Mouse (Mus musculus): ENCODE measurements around the gene Coq10a. TPM values are rescaled to one million over a fixed set of nuclear protein-coding genes. Genes with fewer than 3 reads are reported as not detected.

Coq10a gene
- polyA plus RNA-seq, 1 experiment: 18.7 TPM

DNA sequence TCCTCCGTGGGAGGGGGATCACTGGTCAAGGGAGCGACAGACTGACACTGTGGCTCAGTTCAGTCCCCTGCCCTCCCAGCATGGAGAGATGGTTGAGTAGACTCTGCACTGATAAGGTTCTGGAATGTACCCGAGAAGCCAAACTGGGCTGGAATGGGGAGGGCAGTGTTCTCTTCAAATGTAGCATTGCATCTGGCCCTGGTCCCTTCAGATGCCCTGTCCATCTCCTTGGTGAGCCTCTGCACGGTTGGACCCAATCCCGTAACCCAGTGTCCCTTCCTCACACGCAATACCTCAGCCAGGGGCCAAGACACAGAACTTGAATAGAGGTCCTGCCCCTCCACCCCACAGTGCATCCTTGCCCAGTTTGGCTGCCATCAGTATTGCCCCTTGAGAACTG is 23.1 kb upstream of the Coq10a start:
- Histone ChIP-seq H3K9ac (ENCODE audit: low read depth, poor library complexity, severe bottlenecking) (no peak overlapping the region), H3K4me1 (ENCODE audit: control insufficient read depth, insufficient read depth, low read length) (no peaks in the 10 kb centered on the region), H3K27me3 (ENCODE audit: control insufficient read depth, insufficient read depth, low read length, poor library complexity, severe bottlenecking) (no peaks in the 10 kb centered on the region), H3K4me3 (ENCODE audit: low read depth, low read length) (no peak overlapping the region), H3K9me3 (replicated peaks; ENCODE audit: control insufficient read depth, insufficient read depth, low read length, poor library complexity, severe bottlenecking) (no peaks in the 10 kb centered on the region), H3K27ac (ENCODE audit: insufficient read depth, low read length) (no peak overlapping the region), H3K36me3 (ENCODE audit: control insufficient read depth, insufficient read depth, low read length, poor library complexity, severe bottlenecking) (peaks cover 42% of the 10 kb centered on the region)
- no peak for TF ChIP-seq POLR2A (IDR thresholded peaks at IDR 0.05; ENCODE audit: insufficient read depth, low read length)
- TF ChIP-seq CTCF (IDR thresholded peaks at IDR 0.05; ENCODE audit: low read depth, low read length): no peak
- no peak for TF ChIP-seq EP300 (IDR thresholded peaks at IDR 0.05; ENCODE audit: insufficient read depth, low read depth, low read length)

GRCm38 (mm10) chr10:128390366-128390765 is 21.6 kb upstream of the Coq10a start:
- Histone ChIP-seq H3K4me1 (ENCODE audit: control insufficient read depth, insufficient read depth, low read length) (no peaks in the 10 kb centered on the region), H3K9me3 (replicated peaks; ENCODE audit: control insufficient read depth, insufficient read depth, low read length, poor library complexity, severe bottlenecking) (no peaks in the 10 kb centered on the region), H3K27ac (ENCODE audit: insufficient read depth, low read length) (no peak overlapping the region), H3K4me3 (ENCODE audit: low read depth, low read length) (no peak overlapping the region), H3K27me3 (ENCODE audit: control insufficient read depth, insufficient read depth, low read length, poor library complexity, severe bottlenecking) (no peaks in the 10 kb centered on the region), H3K9ac (ENCODE audit: low read depth, poor library complexity, severe bottlenecking) (no peak overlapping the region), H3K36me3 (ENCODE audit: control insufficient read depth, insufficient read depth, low read length, poor library complexity, severe bottlenecking) (peaks cover 48% of the 10 kb centered on the region)
- TF ChIP-seq EP300 (IDR thresholded peaks at IDR 0.05; ENCODE audit: insufficient read depth, low read depth, low read length): no peak
- no peak for TF ChIP-seq POLR2A (IDR thresholded peaks at IDR 0.05; ENCODE audit: insufficient read depth, low read length)
- TF ChIP-seq CTCF (IDR thresholded peaks at IDR 0.05; ENCODE audit: low read depth, low read length): no peak

DNA sequence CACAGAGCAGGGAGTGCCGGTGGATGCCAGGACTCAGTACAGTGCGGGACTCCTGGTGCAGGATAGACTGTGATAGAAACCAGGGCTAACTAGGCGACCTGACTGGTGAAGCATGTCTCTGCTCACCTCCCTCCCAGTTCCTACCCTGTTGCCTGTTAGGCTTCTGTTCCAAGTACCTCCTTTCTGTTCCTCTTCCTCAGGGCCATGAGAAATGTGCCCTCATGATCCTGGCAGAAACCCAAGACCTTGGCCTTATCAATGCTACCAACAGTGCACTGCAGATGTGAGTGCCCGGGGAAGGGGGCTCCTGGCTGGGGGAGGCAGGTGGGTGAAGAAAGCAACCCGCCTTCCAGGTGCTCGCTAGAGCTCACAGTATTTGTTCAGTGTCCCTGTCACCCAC is 20.8 kb upstream of the Coq10a start:
- no peak for TF ChIP-seq EP300 (IDR thresholded peaks at IDR 0.05; ENCODE audit: insufficient read depth, low read depth, low read length)
- TF ChIP-seq CTCF (IDR thresholded peaks at IDR 0.05; ENCODE audit: low read depth, low read length): no peak
- TF ChIP-seq POLR2A (IDR thresholded peaks at IDR 0.05; ENCODE audit: insufficient read depth, low read length): no peak
- H3K4me3 ChIP-seq (ENCODE audit: low read depth, low read length): no peak overlapping the region
- no peaks in the 10 kb centered on the region for H3K9me3 ChIP-seq (replicated peaks; ENCODE audit: control insufficient read depth, insufficient read depth, low read length, poor library complexity, severe bottlenecking)
- no peak overlapping the region for H3K27ac ChIP-seq (ENCODE audit: insufficient read depth, low read length)
- no peaks in the 10 kb centered on the region for H3K4me1 ChIP-seq (ENCODE audit: control insufficient read depth, insufficient read depth, low read length)
- H3K36me3 ChIP-seq (ENCODE audit: control insufficient read depth, insufficient read depth, low read length, poor library complexity, severe bottlenecking): peaks cover 52% of the 10 kb centered on the region
- no peaks in the 10 kb centered on the region for H3K27me3 ChIP-seq (ENCODE audit: control insufficient read depth, insufficient read depth, low read length, poor library complexity, severe bottlenecking)
- H3K9ac ChIP-seq (ENCODE audit: low read depth, poor library complexity, severe bottlenecking): no peak overlapping the region

- Histone ChIP-seq H3K9ac (ENCODE audit: low read depth, poor library complexity, severe bottlenecking) (no peak overlapping the region), H3K4me3 (ENCODE audit: low read depth, low read length) (no peak overlapping the region), H3K27ac (ENCODE audit: insufficient read depth, low read length) (no peak overlapping the region), H3K4me1 (ENCODE audit: control insufficient read depth, insufficient read depth, low read length) (no peaks in the 10 kb centered on the region), H3K36me3 (ENCODE audit: control insufficient read depth, insufficient read depth, low read length, poor library complexity, severe bottlenecking) (peaks cover 56% of the 10 kb centered on the region), H3K9me3 (replicated peaks; ENCODE audit: control insufficient read depth, insufficient read depth, low read length, poor library complexity, severe bottlenecking) (no peaks in the 10 kb centered on the region), H3K27me3 (ENCODE audit: control insufficient read depth, insufficient read depth, low read length, poor library complexity, severe bottlenecking) (no peaks in the 10 kb centered on the region)
- TF ChIP-seq POLR2A (IDR thresholded peaks at IDR 0.05; ENCODE audit: insufficient read depth, low read length) (no peak), EP300 (IDR thresholded peaks at IDR 0.05; ENCODE audit: insufficient read depth, low read depth, low read length) (no peak), CTCF (IDR thresholded peaks at IDR 0.05; ENCODE audit: low read depth, low read length) (no peak)
Measured at GRCm38 (mm10) chr10:128388941-128389340, 20.1 kb upstream of the Coq10a start.

- Histone ChIP-seq H3K27ac (ENCODE audit: insufficient read depth, low read length) (no peak overlapping the region), H3K27me3 (ENCODE audit: control insufficient read depth, insufficient read depth, low read length, poor library complexity, severe bottlenecking) (no peaks in the 10 kb centered on the region), H3K9me3 (replicated peaks; ENCODE audit: control insufficient read depth, insufficient read depth, low read length, poor library complexity, severe bottlenecking) (no peaks in the 10 kb centered on the region), H3K9ac (ENCODE audit: low read depth, poor library complexity, severe bottlenecking) (no peak overlapping the region), H3K4me1 (ENCODE audit: control insufficient read depth, insufficient read depth, low read length) (no peaks in the 10 kb centered on the region), H3K4me3 (ENCODE audit: low read depth, low read length) (no peak overlapping the region), H3K36me3 (ENCODE audit: control insufficient read depth, insufficient read depth, low read length, poor library complexity, severe bottlenecking) (peaks cover 68% of the 10 kb centered on the region)
- TF ChIP-seq CTCF (IDR thresholded peaks at IDR 0.05; ENCODE audit: low read depth, low read length) (no peak), EP300 (IDR thresholded peaks at IDR 0.05; ENCODE audit: insufficient read depth, low read depth, low read length) (no peak), POLR2A (IDR thresholded peaks at IDR 0.05; ENCODE audit: insufficient read depth, low read length) (no peak)
Measured at GRCm38 (mm10) chr10:128385902-128386301, 17.1 kb upstream of the Coq10a start.

DNA sequence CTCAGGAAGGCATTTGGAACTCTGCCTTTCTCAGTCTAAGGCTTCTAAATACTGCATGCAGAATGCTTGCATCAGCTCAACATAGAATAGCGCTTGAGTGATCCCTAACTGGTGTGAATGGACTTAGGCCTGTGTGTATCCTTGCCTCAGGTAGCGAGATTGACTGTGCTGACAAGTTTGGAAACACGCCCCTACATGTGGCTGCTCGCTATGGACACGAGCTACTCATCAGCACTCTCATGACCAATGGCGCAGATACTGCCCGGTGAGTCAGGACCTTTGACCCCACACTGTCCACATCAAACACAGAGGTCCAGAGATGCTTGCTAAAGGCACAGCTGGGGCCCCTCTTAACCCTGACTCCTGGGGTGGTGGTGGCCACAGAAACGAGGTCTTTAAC is 13.7 kb upstream of the Coq10a start:
- Histone ChIP-seq H3K4me3 (ENCODE audit: low read depth, low read length) (no peak overlapping the region), H3K9me3 (replicated peaks; ENCODE audit: control insufficient read depth, insufficient read depth, low read length, poor library complexity, severe bottlenecking) (no peaks in the 10 kb centered on the region), H3K36me3 (ENCODE audit: control insufficient read depth, insufficient read depth, low read length, poor library complexity, severe bottlenecking) (peaks cover 44% of the 10 kb centered on the region), H3K4me1 (ENCODE audit: control insufficient read depth, insufficient read depth, low read length) (no peaks in the 10 kb centered on the region), H3K27ac (ENCODE audit: insufficient read depth, low read length) (no peak overlapping the region), H3K9ac (ENCODE audit: low read depth, poor library complexity, severe bottlenecking) (no peak overlapping the region), H3K27me3 (ENCODE audit: control insufficient read depth, insufficient read depth, low read length, poor library complexity, severe bottlenecking) (no peaks in the 10 kb centered on the region)
- TF ChIP-seq CTCF (IDR thresholded peaks at IDR 0.05; ENCODE audit: low read depth, low read length) (no peak), EP300 (IDR thresholded peaks at IDR 0.05; ENCODE audit: insufficient read depth, low read depth, low read length) (no peak), POLR2A (IDR thresholded peaks at IDR 0.05; ENCODE audit: insufficient read depth, low read length) (no peak)
